Mouse (Mus musculus): ENCODE measurements around the gene Cntnap4. TPM values are rescaled to one million over a fixed set of nuclear protein-coding genes. Genes with fewer than 3 reads are reported as not detected.

Gene Cntnap4
- polyA plus RNA-seq, 1 experiment from 2014 or later: 0.07 TPM

GRCm38 (mm10) chr8:112589052-112589389 is 19.2 kb downstream of the Cntnap4 start:
- Histone ChIP-seq H3K4me3 (ENCODE audit: control insufficient read depth in 1 of 2, insufficient read depth in 1 of 2, low read depth in 1 of 2, low read length in 2 of 2) (no peak overlapping the region), H3K9ac (ENCODE audit: low read length) (no peak overlapping the region), H3K27ac (replicated peaks in 1 of 2; ENCODE audit: control insufficient read depth in 1 of 2, insufficient read depth in 1 of 2, low read depth in 2 of 2, low read length in 2 of 2) (no peak overlapping the region), H3K36me3 (ENCODE audit: control insufficient read depth, insufficient read depth, low read length) (no peaks in the 10 kb centered on the region), H3K27me3 (ENCODE audit: control insufficient read depth, insufficient read depth, low read length) (no peaks in the 10 kb centered on the region), H3K4me2 (ENCODE audit: low read length) (no peak overlapping the region), H3K4me1 (ENCODE audit: control insufficient read depth in 2 of 2, insufficient read depth in 2 of 2, low read length in 2 of 2) (no peaks in the 10 kb centered on the region), H3K9me3 (ENCODE audit: control insufficient read depth, low read length) (no peaks in the 10 kb centered on the region)
- ATAC-seq (ENCODE audit: insufficient number of reproducible peaks, insufficient read depth, low FRiP score, low read depth): no peak
- WGBS: 58% methylated on average over 14 of the region's 14 CpGs

- 81% methylated on average over 15 of the region's 15 CpGs for WGBS
- no peak for ATAC-seq (ENCODE audit: insufficient number of reproducible peaks, insufficient read depth, low FRiP score, low read depth)
- Histone ChIP-seq H3K4me1 (ENCODE audit: control insufficient read depth in 2 of 2, insufficient read depth in 2 of 2, low read length in 2 of 2) (no peaks in the 10 kb centered on the region), H3K4me2 (ENCODE audit: low read length) (no peak overlapping the region), H3K27me3 (ENCODE audit: control insufficient read depth, insufficient read depth, low read length) (no peaks in the 10 kb centered on the region), H3K9ac (ENCODE audit: low read length) (no peak overlapping the region), H3K27ac (replicated peaks in 1 of 2; ENCODE audit: control insufficient read depth in 1 of 2, insufficient read depth in 1 of 2, low read depth in 2 of 2, low read length in 2 of 2) (no peak overlapping the region), H3K36me3 (ENCODE audit: control insufficient read depth, insufficient read depth, low read length) (no peaks in the 10 kb centered on the region), H3K9me3 (ENCODE audit: control insufficient read depth, low read length) (no peaks in the 10 kb centered on the region), H3K4me3 (ENCODE audit: control insufficient read depth in 1 of 2, insufficient read depth in 1 of 2, low read depth in 1 of 2, low read length in 2 of 2) (no peak overlapping the region)
These were observed 26.4 kb downstream of the Cntnap4 start for GRCm38 (mm10) chr8:112596023-112596776.

GRCm38 (mm10) chr8:112599975-112600374 is 30.1 kb downstream of the Cntnap4 start:
- no peaks in the 10 kb centered on the region; the same call in 1 of the 2 replicates for H3K9me3 ChIP-seq (ENCODE audit: control insufficient read depth, low read length)
- no peak overlapping the region for H3K4me3 ChIP-seq (ENCODE audit: control insufficient read depth in 1 of 2, insufficient read depth in 1 of 2, low read depth in 1 of 2, low read length in 2 of 2)
- no peaks in the 10 kb centered on the region for H3K36me3 ChIP-seq (ENCODE audit: control insufficient read depth, insufficient read depth, low read length)
- 81% methylated on average over 11 of the region's 11 CpGs for WGBS
- ATAC-seq (ENCODE audit: insufficient number of reproducible peaks, insufficient read depth, low FRiP score, low read depth): no peak
- no peak overlapping the region for H3K9ac ChIP-seq (ENCODE audit: low read length)
- no peaks in the 10 kb centered on the region for H3K4me1 ChIP-seq (ENCODE audit: control insufficient read depth in 2 of 2, insufficient read depth in 2 of 2, low read length in 2 of 2)
- no peak overlapping the region for H3K4me2 ChIP-seq (ENCODE audit: low read length)
- no peaks in the 10 kb centered on the region for H3K27me3 ChIP-seq (ENCODE audit: control insufficient read depth, insufficient read depth, low read length)
- H3K27ac ChIP-seq (replicated peaks in 1 of 2; ENCODE audit: control insufficient read depth in 1 of 2, insufficient read depth in 1 of 2, low read depth in 2 of 2, low read length in 2 of 2): no peak overlapping the region

- Histone ChIP-seq H3K4me3 (ENCODE audit: control insufficient read depth in 1 of 2, insufficient read depth in 1 of 2, low read depth in 1 of 2, low read length in 2 of 2) (no peak overlapping the region), H3K27me3 (ENCODE audit: control insufficient read depth, insufficient read depth, low read length) (no peaks in the 10 kb centered on the region), H3K9ac (ENCODE audit: low read length) (no peak overlapping the region), H3K4me1 (ENCODE audit: control insufficient read depth in 2 of 2, insufficient read depth in 2 of 2, low read length in 2 of 2) (no peaks in the 10 kb centered on the region), H3K9me3 (ENCODE audit: control insufficient read depth, low read length) (no peaks in the 10 kb centered on the region; the same call in 1 of the 2 replicates), H3K4me2 (ENCODE audit: low read length) (no peak overlapping the region), H3K27ac (replicated peaks in 1 of 2; ENCODE audit: control insufficient read depth in 1 of 2, insufficient read depth in 1 of 2, low read depth in 2 of 2, low read length in 2 of 2) (no peak overlapping the region), H3K36me3 (ENCODE audit: control insufficient read depth, insufficient read depth, low read length) (no peaks in the 10 kb centered on the region)
- 52% methylated on average over 1 of the region's 1 CpGs for WGBS
- no peak for ATAC-seq (ENCODE audit: insufficient number of reproducible peaks, insufficient read depth, low FRiP score, low read depth)
These were observed 31.3 kb downstream of the Cntnap4 start for GRCm38 (mm10) chr8:112601150-112601549.

GRCm38 (mm10) chr8:112610121-112610520 is 40.3 kb downstream of the Cntnap4 start:
- 68% methylated on average over 6 of the region's 6 CpGs for WGBS
- no peak overlapping the region for H3K4me3 ChIP-seq (ENCODE audit: control insufficient read depth in 1 of 2, insufficient read depth in 1 of 2, low read depth in 1 of 2, low read length in 2 of 2)

GRCm38 (mm10) chr8:112628791-112629190 is 58.9 kb downstream of the Cntnap4 start:
- Histone ChIP-seq H3K27me3 (ENCODE audit: control insufficient read depth, insufficient read depth, low read length) (no peaks in the 10 kb centered on the region), H3K4me1 (ENCODE audit: control insufficient read depth in 2 of 2, insufficient read depth in 2 of 2, low read length in 2 of 2) (no peaks in the 10 kb centered on the region), H3K4me2 (ENCODE audit: low read length) (no peak overlapping the region), H3K9me3 (ENCODE audit: control insufficient read depth, low read length) (no peaks in the 10 kb centered on the region), H3K36me3 (ENCODE audit: control insufficient read depth, insufficient read depth, low read length) (no peaks in the 10 kb centered on the region), H3K9ac (ENCODE audit: low read length) (no peak overlapping the region), H3K4me3 (ENCODE audit: control insufficient read depth in 1 of 2, insufficient read depth in 1 of 2, low read depth in 1 of 2, low read length in 2 of 2) (no peak overlapping the region), H3K27ac (replicated peaks in 1 of 2; ENCODE audit: control insufficient read depth in 1 of 2, insufficient read depth in 1 of 2, low read depth in 2 of 2, low read length in 2 of 2) (no peak overlapping the region)
- ATAC-seq (ENCODE audit: insufficient number of reproducible peaks, insufficient read depth, low FRiP score, low read depth): no peak
- WGBS: 84% methylated on average over 7 of the region's 7 CpGs

More at GRCm38 (mm10) chr8:112610121-112610520, 40.3 kb downstream of the Cntnap4 start:
- Histone ChIP-seq H3K9me3 (ENCODE audit: control insufficient read depth, low read length) (no peaks in the 10 kb centered on the region), H3K4me2 (ENCODE audit: low read length) (no peak overlapping the region), H3K9ac (ENCODE audit: low read length) (no peak overlapping the region), H3K27me3 (ENCODE audit: control insufficient read depth, insufficient read depth, low read length) (no peaks in the 10 kb centered on the region), H3K4me1 (ENCODE audit: control insufficient read depth in 2 of 2, insufficient read depth in 2 of 2, low read length in 2 of 2) (no peaks in the 10 kb centered on the region), H3K36me3 (ENCODE audit: control insufficient read depth, insufficient read depth, low read length) (no peaks in the 10 kb centered on the region), H3K27ac (replicated peaks in 1 of 2; ENCODE audit: control insufficient read depth in 1 of 2, insufficient read depth in 1 of 2, low read depth in 2 of 2, low read length in 2 of 2) (no peak overlapping the region)
- no peak for ATAC-seq (ENCODE audit: insufficient number of reproducible peaks, insufficient read depth, low FRiP score, low read depth)

GRCm38 (mm10) chr8:112652657-112653056 is 82.8 kb downstream of the Cntnap4 start:
- Histone ChIP-seq H3K9me3 (ENCODE audit: control insufficient read depth, low read length) (no peaks in the 10 kb centered on the region), H3K9ac (ENCODE audit: low read length) (no peak overlapping the region), H3K36me3 (ENCODE audit: control insufficient read depth, insufficient read depth, low read length) (no peaks in the 10 kb centered on the region), H3K4me3 (ENCODE audit: control insufficient read depth in 1 of 2, insufficient read depth in 1 of 2, low read depth in 1 of 2, low read length in 2 of 2) (no peak overlapping the region), H3K4me2 (ENCODE audit: low read length) (no peak overlapping the region), H3K27me3 (ENCODE audit: control insufficient read depth, insufficient read depth, low read length) (no peaks in the 10 kb centered on the region), H3K27ac (replicated peaks in 1 of 2; ENCODE audit: control insufficient read depth in 1 of 2, insufficient read depth in 1 of 2, low read depth in 2 of 2, low read length in 2 of 2) (no peak overlapping the region), H3K4me1 (ENCODE audit: control insufficient read depth in 2 of 2, insufficient read depth in 2 of 2, low read length in 2 of 2) (no peaks in the 10 kb centered on the region)
- WGBS: 63% methylated on average over 4 of the region's 4 CpGs
- no peak for ATAC-seq (ENCODE audit: insufficient number of reproducible peaks, insufficient read depth, low FRiP score, low read depth)

- no peak overlapping the region for H3K4me2 ChIP-seq (ENCODE audit: low read length)
- no peak overlapping the region for H3K9ac ChIP-seq (ENCODE audit: low read length)
- no peak overlapping the region for H3K4me3 ChIP-seq (ENCODE audit: control insufficient read depth in 1 of 2, insufficient read depth in 1 of 2, low read depth in 1 of 2, low read length in 2 of 2)
- ATAC-seq (ENCODE audit: insufficient number of reproducible peaks, insufficient read depth, low FRiP score, low read depth): no peak
- no peaks in the 10 kb centered on the region for H3K36me3 ChIP-seq (ENCODE audit: control insufficient read depth, insufficient read depth, low read length)
- H3K9me3 ChIP-seq (ENCODE audit: control insufficient read depth, low read length): no peaks in the 10 kb centered on the region
- no peaks in the 10 kb centered on the region for H3K4me1 ChIP-seq (ENCODE audit: control insufficient read depth in 2 of 2, insufficient read depth in 2 of 2, low read length in 2 of 2)
- H3K27me3 ChIP-seq (ENCODE audit: control insufficient read depth, insufficient read depth, low read length): no peaks in the 10 kb centered on the region
- 88% methylated on average over 1 of the region's 1 CpGs for WGBS
- H3K27ac ChIP-seq (replicated peaks in 1 of 2; ENCODE audit: control insufficient read depth in 1 of 2, insufficient read depth in 1 of 2, low read depth in 2 of 2, low read length in 2 of 2): no peak overlapping the region
These were observed 83.4 kb downstream of the Cntnap4 start for GRCm38 (mm10) chr8:112653276-112653675.

Data from heart, embryonic 14.5 days (tissue).